Mouse (Mus musculus) erythroblast, adult 5-6 weeks (primary cell): ENCODE data around the gene Cabin1. TPM values are rescaled to one million over a fixed set of nuclear protein-coding genes. Genes with fewer than 3 reads are reported as not detected.

Source experiments
- ATAC-seq: replicated peaks from 2 replicates; pipeline ENCODE4 v1.8.0; 2016; ENCODE audit warnings: moderate number of reproducible peaks, mild to moderate bottlenecking, moderate TSS enrichment, inconsistent platforms; ENCODE audit not compliant: poor library complexity, low FRiP score, severe bottlenecking
- total RNA-seq, 2 experiments: library from RNA; stranded (forward) in 1 of 2; stranded (reverse) in 1 of 2; fragments of 150-400 nt in 1 of 2; fragments of 200-764, 138-1000 nt in 1 of 2; gene quantifications; 2 replicates each; pipeline versions ENCODE4 v1.2.3 to v1.2.4; 2015 to 2017; ENCODE audit warnings: low replicate concordance in 2 of 2

Gene Cabin1
- total RNA-seq, 2 experiments from 2014 or later = 133 to 246 TPM

DNA sequence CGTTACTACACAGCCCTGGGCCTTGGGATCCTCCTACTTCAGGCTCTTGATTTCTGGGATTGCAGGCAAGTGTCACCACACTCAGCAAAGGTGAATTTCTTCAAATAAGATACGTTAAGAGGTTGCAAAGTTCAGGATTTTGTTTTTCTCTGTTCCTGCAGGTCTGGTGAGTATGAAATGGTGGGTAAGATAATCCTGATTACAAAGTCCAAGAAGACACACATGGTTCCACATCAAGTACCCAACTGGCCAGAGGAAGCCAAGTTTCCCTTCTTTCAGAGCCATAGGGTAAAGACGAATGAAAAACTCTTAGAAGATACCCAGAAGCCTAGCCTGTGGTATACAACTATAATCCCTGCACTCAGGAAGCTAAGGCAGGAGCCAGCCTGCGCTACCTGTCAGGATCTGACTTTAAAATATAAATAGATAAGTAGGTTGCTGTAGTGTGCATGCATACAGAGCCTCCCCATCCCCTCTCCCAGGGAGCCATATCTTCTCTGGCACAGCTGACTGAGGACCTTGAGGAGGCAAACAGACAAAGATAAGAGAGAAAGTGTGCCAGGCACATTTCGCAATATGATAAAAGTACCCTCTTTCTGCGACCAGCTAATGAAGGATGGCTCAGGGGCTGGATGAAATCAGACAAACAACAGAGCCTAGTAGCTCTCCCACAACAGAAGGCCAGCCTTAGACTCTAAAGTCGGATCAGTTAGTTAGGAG, 58.3 kb downstream of the Cabin1 start:
- peak; percentile 81 for ATAC-seq

DNA sequence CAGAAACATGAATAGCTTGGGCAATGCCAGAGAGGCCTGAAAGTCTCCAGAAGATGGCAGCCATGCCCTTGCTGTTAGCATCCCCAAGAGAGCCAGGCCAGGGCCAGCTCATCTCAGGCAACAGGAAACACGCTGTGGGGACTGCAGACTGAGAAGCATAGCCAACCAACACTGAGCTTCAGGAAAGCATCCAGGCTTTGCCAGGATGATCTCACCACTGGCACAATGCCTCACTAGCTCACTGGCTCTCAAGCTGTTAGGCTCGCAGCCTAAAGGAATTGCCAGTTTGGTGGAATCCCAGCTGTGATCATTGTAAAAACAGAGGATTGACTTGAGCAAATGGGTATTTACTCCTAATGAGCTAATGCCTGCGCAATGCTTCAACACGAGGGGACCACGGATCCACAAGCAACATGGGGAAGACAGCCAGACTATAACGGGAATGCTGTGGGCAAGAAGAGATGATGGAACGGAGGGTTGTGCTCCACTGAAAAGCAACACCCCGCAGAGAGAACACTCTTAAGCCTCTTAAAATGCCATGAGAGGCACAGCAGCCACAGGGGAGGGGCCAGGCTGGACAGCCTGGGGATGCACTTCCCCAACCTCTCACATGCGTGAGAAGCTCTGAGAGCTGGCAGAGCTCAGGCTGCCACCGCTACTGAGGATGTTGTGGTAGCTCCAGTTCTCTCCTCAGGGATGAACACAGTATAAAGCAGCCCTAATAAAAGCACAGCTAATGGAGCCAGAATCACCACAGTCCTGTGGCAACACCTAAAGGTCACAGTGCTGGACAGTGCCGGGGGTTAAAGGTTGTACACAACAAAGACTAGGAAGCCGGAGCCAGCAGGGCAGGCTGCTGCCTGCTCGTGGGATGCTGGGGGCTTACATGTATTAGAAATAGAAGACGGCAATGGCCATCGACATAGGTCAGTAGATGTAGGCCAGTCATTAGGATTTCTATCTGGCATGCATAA, 59.6 kb downstream of the Cabin1 start:
- ATAC-seq = no peak

DNA sequence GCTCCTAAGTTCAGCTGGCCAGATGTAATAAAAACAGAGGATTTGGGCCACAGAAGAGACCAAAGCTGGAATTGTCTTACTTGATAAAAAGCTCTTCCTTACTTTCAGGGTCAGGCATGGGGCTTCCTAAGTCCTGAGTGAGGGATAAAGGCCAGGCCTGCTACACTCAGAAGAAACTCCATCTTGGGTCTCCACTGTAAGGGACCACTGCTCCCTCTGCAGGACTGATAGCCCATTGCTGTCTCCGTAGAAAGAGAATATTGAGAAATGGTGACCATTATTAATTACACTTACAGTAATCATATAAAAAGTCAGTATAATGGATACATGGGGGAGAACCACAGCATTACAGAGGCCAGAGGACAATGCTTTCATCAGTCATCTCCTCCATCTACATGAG, 60.6 kb downstream of the Cabin1 start:
- ATAC-seq = no peak

DNA sequence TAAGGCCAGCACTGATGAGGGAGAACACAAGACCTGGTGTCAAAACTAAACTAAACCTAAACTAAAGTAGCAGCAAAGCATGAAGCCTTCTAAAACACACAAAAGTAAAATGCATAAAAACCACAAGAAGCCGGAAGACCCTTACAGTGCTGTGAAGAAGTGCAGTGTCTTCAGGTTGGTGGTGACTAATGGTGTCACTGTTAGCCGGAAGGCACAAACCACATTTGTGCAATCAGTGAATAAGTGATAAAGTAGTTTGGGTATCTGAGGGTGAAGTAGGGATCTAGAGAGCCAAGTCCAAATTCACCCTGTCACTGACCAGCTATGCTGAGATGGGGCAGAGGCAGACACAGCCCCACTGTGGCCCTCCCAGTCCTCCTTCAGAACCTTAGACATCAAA, 61.6 kb downstream of the Cabin1 start:
- ATAC-seq = no peak

DNA sequence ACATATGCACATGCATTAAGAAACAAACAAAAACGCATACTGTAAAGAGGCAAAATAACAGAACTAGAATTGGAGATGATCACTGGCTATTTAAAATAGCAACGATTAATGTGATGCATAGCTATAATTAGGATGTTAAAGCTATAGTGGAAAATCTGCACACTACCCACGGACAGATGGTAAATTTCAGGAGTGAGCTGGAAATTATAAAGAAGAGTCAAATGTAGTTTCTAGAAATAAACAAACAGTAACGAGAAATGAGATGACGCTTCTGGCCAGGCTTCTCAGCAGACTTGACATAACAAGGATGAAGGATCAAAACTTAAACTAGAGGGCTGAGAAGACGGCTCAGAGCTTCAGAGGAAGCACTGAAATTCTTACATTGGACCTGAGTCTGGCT, 62.9 kb downstream of the Cabin1 start:
- no peak for ATAC-seq

DNA sequence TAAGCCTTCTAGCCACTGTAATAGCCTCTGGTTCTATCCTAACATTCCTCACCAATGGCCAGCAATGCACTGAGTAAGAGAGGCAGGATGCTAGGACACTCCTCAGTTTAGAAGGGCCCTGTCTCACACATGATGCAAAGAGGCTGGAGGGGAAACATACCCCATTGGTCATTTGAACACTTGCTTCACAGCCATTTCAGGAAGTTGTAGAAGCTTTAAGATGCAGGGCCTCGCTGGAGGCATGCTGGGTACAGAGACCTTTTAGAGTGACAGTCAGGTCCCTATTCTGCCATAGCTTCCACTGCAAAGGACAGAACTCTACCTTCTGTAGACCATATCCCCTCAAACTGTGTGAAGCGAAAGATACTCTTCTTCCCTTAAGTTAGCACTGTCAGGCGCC, 66.4 kb downstream of the Cabin1 start:
- ATAC-seq = peak; percentile 12

DNA sequence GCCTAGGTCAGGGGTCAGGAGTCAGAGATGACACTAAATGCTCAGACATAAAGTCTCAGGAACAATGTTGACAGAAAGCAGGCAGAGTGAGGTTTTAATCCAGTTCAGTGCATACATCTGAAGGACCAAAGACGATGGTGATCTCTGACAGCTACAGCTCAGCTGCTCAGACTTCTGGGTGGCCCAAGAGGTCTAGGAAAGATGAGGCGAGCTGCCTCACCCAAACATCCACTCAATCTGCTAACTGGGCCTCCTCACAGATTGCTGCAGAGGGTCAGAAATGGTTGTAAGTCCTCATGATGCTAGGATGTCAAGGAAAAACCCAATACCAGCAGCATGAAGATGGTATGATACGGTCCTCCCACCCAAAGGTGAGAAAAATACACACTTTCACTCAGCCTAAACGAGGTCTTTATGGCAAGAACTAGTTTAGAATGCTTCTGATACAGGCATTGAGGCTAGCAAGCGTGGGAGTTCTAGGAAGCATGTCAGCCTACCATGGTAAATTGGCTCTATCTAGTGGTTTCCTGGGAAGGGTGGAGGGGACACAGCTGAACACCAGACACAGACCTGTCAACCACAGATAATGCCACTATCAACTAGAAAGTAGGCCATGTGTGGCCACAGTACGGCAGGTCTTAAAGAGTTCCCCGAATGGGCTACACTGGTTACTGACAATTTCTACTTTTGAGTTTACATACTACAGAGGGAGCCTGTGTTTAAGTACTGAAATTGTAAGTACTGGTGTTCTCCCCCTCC, 67.4 kb downstream of the Cabin1 start:
- ATAC-seq = peak; percentile 88

DNA sequence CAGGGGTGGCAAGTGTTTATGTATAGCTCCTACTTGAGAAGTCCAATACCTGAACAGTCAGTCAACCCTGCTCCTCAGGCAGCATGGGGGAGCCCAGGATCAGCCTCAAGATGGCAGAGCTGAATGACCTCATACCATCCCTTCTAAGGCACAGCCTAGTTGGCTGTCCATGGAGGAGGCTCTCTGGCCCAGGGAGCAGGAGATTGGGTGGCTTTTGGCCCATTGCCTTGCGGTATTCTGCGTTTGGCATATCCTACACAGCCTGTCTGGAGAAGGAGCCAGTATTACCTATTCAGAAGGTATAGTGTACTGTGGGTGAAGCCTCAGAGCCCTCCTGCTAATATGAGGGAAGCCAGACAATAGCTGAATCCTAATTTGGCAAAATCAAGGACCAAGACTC, 68.6 kb downstream of the Cabin1 start:
- no peak for ATAC-seq

DNA sequence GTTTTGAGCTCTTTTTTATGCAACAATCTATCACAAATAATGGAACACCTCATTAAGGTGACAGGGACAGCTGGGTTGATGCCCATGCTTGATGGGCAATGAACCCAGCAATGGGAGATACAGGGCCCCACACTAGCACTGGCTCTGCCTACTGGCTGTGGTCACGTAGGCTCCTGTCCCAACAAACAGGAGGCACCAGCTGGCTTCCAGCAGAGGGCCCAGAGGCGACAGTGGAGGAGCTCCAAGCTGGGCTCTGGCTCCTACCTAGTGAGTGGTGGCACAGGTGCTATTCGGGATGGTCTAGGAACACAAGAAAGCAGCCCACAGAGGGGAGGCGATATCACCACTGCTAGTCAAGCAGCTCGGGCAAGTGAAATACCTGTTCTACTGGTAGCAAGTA, 69.1 kb downstream of the Cabin1 start:
- no peak for ATAC-seq

DNA sequence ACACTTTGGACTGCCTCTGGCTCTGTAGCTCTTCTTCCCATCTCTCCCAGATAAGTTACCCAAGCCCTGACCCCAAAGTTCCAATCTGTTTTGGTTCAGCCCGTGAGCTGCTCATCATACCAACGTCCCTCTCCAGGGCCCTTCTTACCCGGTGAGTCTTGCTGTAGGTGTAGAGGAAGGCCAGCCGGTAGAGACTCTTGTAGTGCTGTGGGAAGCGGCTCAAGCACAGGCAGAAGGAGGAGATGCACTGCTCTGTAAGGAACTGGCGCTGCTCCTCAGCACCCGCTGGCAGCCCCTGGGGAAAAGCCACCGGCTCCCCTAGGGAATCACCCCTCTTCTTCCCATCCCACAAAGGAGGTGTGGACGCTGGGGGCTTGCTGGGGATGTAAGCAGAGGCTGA, 69.6 kb downstream of the Cabin1 start:
- no peak for ATAC-seq

DNA sequence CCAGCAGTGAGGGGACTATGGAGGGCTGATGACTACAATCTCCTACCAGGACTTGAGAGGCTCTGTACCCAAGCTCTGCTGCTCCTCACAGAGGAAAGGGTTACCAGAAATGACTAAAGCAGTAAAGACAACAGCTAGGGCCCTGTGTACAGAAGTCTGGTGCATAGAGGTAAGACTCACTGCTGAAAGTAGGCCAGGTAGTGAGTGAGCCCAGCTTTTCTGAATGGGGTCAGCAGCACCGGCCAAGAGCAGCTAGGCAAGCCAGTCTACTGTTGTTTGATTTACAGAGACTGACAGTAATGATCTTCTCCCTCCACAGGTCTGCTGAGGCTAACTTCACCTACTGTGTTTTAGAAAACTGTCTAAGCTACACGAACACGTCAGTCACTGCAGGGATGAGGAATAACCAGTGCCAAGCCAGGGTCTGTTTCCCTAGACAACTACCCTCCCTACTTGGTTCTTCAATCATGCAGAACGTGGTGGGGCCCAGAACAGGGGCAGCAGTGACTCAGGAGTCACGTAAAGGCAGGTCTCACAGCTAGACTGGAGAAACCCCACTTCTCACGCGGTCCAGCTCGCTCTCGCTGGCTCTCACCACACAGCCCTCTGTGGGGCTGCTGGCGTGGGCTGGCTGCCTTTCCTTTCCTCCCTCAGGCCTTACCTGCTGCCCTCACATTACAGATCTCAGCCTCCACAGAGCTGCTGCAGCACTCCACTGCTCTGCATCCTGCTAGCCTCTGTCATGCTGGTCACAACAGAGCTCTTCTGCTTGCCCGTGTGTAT, 70.5 kb downstream of the Cabin1 start:
- ATAC-seq = no peak

DNA sequence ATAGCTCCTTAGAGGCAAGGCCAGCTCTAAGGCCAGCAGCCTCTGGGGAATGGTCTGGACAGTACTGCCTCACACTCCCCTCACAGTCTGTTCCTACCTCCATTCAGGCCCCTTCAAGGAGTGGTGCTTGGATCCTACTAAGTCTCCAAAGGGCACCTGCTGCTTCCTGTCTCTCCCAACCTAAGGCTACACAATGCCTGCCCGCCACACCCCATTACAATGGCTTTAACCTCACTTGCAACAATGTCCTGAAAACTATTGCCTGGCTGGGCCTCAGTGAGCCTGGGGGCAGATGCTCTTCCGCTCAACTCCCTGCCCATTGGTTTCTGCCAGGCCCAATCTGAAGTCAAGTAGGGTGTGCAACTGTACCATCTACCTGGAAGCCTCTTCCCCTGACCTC, 75.5 kb downstream of the Cabin1 start:
- ATAC-seq = no peak

DNA sequence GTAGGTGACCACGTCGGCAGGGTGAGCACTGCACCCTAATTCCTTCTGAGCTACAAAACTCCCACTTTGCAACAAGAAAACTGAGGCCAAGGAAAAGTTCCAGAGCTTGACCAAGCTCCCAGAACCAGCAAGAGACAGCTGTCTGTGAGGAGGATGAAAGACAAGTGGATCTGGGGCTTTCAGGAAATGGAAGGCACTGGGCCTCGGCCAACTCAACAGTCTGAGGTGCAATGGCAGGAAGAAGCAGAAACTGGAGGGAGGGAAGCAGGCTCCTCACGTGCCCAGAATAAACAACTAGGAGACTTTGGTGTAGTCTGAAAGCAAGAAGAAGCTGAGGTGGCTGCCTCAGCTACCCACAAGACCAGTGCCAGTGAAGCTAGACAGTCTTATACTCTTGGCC, 77.4 kb downstream of the Cabin1 start:
- no peak for ATAC-seq

DNA sequence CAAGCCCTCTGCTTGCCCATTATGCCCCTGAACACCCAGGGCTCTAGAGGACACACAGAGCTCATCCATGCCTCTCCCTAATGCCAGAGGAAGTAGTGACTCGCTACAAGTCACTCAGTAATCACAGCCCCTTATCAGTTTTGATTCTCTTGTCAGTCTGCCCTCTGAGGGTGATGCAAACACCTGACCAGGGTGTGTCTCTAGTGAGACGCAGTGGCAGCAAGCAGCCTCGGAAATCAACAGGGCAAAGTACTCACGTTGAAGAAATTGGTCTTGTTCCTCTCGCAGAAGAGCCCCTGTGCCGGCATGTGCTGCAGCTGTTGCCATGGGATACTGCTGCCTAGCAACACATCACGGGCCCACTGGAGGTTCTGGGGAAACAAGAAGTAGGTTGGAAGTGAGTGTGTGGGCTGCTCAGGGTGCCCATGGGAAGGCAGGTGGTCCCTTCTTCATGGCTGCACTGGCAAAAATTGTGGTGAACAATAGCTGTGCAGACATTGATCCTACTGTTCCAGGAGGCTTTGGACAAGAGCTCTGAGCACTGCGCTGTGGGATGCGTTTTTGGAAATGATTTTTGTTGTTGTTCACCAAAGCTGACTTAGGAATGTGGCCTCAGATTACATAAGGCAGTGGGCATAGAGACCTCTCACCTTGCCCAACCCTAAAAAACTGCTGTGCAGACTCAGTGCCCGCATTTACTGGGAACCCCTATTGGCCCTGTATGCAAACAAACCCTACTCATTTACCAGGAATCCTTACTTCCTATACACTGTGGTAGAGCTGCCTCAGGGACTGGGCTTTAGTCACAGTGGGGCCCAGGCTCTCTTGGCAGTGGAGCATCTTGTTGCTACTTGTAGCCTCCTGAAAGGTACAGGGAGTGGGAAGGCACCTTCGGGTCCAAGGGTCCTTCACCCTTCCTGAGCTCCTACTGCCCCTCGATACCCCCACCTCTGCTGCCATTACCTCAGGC, 79.8 kb downstream of the Cabin1 start:
- ATAC-seq = no peak

DNA sequence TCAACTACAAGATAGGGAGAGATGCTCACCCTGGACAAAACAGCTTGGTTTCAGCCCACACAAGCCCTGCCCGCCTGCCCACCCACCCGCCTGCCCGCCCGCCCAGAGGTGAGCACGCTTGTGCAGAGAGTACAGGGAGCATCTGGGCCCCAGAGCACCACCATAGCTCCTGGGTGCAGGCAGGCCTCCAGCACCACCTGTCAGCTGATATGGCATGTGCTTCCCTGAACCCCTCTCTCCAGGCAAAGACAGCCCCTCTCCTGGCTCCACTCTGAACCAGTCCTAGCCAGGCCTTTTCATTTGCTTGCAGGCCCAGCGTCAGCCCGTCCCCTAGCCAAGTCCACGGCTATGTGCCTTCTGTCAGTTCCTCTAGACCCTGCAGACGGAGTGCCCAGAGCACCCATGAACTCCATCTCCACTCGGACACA, 83.6 kb downstream of the Cabin1 start:
- no peak for ATAC-seq

DNA sequence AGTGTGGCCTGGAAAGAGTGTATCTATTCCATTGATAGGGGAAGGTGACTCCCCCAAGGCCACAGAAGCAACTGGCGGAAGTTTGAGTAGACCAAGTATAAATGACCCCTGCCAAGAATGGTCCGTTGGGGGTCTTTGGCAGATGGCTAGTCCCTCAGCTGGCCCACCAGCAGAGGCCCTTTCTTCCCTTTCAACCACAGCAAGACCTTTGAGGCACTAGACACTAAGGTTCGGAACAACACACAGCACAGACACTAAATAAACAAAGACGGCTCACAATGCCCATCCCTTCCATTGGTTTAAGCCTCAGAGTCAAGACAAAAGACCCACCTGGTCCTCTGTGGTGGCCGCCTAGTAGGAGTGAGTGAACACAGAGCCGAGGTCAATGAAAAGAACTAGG, 84.9 kb downstream of the Cabin1 start:
- no peak for ATAC-seq

DNA sequence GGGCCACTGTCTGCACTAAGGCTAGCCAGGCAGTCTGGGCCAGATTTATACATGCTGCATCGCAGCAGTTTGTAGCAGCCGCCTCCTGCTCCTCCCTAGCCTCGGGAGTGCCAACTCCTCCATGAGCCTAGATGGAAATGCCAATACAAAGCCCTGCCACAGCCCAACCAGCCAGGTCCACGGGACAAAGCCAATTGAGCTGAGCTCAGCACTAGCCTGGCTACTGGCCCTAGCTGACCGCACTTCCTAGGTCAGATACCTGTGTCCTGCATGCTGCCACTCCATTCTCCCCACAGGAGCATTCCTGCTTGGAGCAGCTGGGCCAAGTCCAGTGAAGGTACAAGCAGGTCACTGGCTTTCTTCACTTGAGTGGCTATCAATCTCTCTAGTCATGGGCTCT, 86.2 kb downstream of the Cabin1 start:
- no peak for ATAC-seq

DNA sequence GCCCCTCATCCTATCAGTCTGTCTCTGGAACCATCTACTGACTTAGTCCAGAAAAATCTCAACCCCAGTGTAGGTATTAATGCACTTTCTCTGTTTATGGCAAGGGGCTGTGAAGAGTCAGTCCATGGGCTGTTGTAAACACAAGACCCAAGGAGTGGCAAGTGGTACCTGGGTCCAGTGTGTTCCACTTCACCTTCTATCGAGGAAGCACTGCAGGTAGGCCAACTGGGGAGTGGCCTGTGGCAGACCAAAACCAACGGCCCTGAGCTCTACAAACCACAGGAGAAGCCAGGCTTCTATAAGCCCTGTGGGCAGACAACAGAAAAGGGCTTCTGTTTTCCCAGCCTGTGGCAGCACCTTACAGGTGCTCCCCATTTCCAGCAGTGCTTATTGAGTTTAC, 86.6 kb downstream of the Cabin1 start:
- no peak for ATAC-seq
